Mouse (Mus musculus): ENCODE data around the gene Lrp2. TPM values are rescaled to one million over a fixed set of nuclear protein-coding genes. Genes with fewer than 3 reads are reported as not detected.

Lrp2 gene
- polyA plus RNA-seq, 1 experiment from 2014 or later, result 1.2 TPM

- no peak overlapping the region for H3K27ac ChIP-seq
- H3K4me2 ChIP-seq, result no peak overlapping the region
- no peak overlapping the region for H3K9ac ChIP-seq
- no peaks in the 10 kb centered on the region for H3K9me3 ChIP-seq
- H3K27me3 ChIP-seq (replicated peaks), result no peaks in the 10 kb centered on the region; the same call in 1 of the 2 replicates
- no peak overlapping the region for H3K4me3 ChIP-seq
- 73% methylated on average over 5 of the region's 5 CpGs for WGBS
- H3K4me1 ChIP-seq, result no peaks in the 10 kb centered on the region
- ATAC-seq (replicated peaks), result no peak
- no peaks in the 10 kb centered on the region for H3K36me3 ChIP-seq (replicated peaks)
These were observed 161.0 kb downstream of the Lrp2 start for GRCm38 (mm10) chr2:69424829-69425228.

GRCm38 (mm10) chr2:69418294-69418881 lies 167.5 kb downstream of the Lrp2 start:
- WGBS, result 2% methylated on average over 11 of the region's 11 CpGs
- H3K4me2 ChIP-seq, result peak overlapping the region; percentile 25
- peak overlapping the region; percentile 43; the same call in 1 of the 2 replicates for H3K27ac ChIP-seq
- H3K27me3 ChIP-seq (replicated peaks), result peaks cover 8% of the 10 kb centered on the region; the same call in 1 of the 2 replicates
- H3K4me1 ChIP-seq, result peaks cover 12% of the 10 kb centered on the region
- peak; percentile 91 for ATAC-seq (replicated peaks)
- no peak overlapping the region; the same call in 1 of the 2 replicates for H3K9ac ChIP-seq
- no peaks in the 10 kb centered on the region for H3K9me3 ChIP-seq
- H3K36me3 ChIP-seq (replicated peaks), result no peaks in the 10 kb centered on the region
- H3K4me3 ChIP-seq, result no peak overlapping the region

- Histone ChIP-seq H3K4me2 (no peak overlapping the region), H3K9ac (no peak overlapping the region), H3K36me3 (replicated peaks) (no peaks in the 10 kb centered on the region), H3K27ac (no peak overlapping the region), H3K9me3 (no peaks in the 10 kb centered on the region), H3K27me3 (replicated peaks) (0 out of 2 replicates have a peak, but pooled peaks cover 8% of the 10 kb centered on the region), H3K4me3 (no peak overlapping the region), H3K4me1 (peaks cover 12% of the 10 kb centered on the region)
- WGBS, result 92% methylated on average over 6 of the region's 6 CpGs
- ATAC-seq (replicated peaks), result no peak
These were observed 170.8 kb downstream of the Lrp2 start for GRCm38 (mm10) chr2:69415070-69415469.

GRCm38 (mm10) chr2:69414539-69414938 lies 171.3 kb downstream of the Lrp2 start:
- Histone ChIP-seq H3K27ac (no peak overlapping the region), H3K4me2 (no peak overlapping the region), H3K36me3 (replicated peaks) (no peaks in the 10 kb centered on the region), H3K9ac (no peak overlapping the region), H3K4me3 (no peak overlapping the region), H3K4me1 (peaks cover 12% of the 10 kb centered on the region), H3K27me3 (replicated peaks) (0 out of 2 replicates have a peak, but pooled peaks cover 8% of the 10 kb centered on the region), H3K9me3 (no peaks in the 10 kb centered on the region)
- 96% methylated on average over 10 of the region's 10 CpGs for WGBS
- ATAC-seq (replicated peaks), result no peak

- no peak for ATAC-seq (replicated peaks)
- H3K27ac ChIP-seq, result no peak overlapping the region
- H3K4me3 ChIP-seq, result no peak overlapping the region
- H3K9me3 ChIP-seq, result no peaks in the 10 kb centered on the region
- H3K4me1 ChIP-seq, result no peaks in the 10 kb centered on the region
- no peaks in the 10 kb centered on the region for H3K36me3 ChIP-seq (replicated peaks)
- no peaks in the 10 kb centered on the region for H3K27me3 ChIP-seq (replicated peaks)
- no peak overlapping the region for H3K9ac ChIP-seq
- H3K4me2 ChIP-seq, result no peak overlapping the region
- WGBS, result 96% methylated on average over 5 of the region's 5 CpGs
These were observed 180.2 kb downstream of the Lrp2 start for GRCm38 (mm10) chr2:69405692-69406091.

- ATAC-seq (replicated peaks), result no peak
- no peaks in the 10 kb centered on the region for H3K36me3 ChIP-seq (replicated peaks)
- WGBS, result 81% methylated on average over 7 of the region's 7 CpGs
- no peaks in the 10 kb centered on the region for H3K27me3 ChIP-seq (replicated peaks)
- H3K4me3 ChIP-seq, result no peak overlapping the region
- no peak overlapping the region for H3K9ac ChIP-seq
- no peaks in the 10 kb centered on the region for H3K9me3 ChIP-seq
- H3K4me2 ChIP-seq, result no peak overlapping the region
- H3K27ac ChIP-seq, result no peak overlapping the region
- no peaks in the 10 kb centered on the region for H3K4me1 ChIP-seq
These were observed 183.6 kb downstream of the Lrp2 start for GRCm38 (mm10) chr2:69402309-69402708.

GRCm38 (mm10) chr2:69401891-69402290 lies 184.0 kb downstream of the Lrp2 start:
- H3K4me2 ChIP-seq, result no peak overlapping the region
- WGBS, result 91% methylated on average over 6 of the region's 6 CpGs
- no peak overlapping the region for H3K9ac ChIP-seq
- H3K27me3 ChIP-seq (replicated peaks), result no peaks in the 10 kb centered on the region
- no peak overlapping the region for H3K4me3 ChIP-seq
- H3K27ac ChIP-seq, result no peak overlapping the region
- no peak for ATAC-seq (replicated peaks)
- no peaks in the 10 kb centered on the region for H3K4me1 ChIP-seq
- H3K36me3 ChIP-seq (replicated peaks), result no peaks in the 10 kb centered on the region
- H3K9me3 ChIP-seq, result no peaks in the 10 kb centered on the region

GRCm38 (mm10) chr2:69400866-69401604 lies 184.8 kb downstream of the Lrp2 start:
- Histone ChIP-seq H3K4me2 (no peak overlapping the region), H3K27ac (no peak overlapping the region), H3K4me3 (no peak overlapping the region), H3K36me3 (replicated peaks) (no peaks in the 10 kb centered on the region), H3K4me1 (no peaks in the 10 kb centered on the region), H3K9me3 (no peaks in the 10 kb centered on the region), H3K27me3 (replicated peaks) (no peaks in the 10 kb centered on the region), H3K9ac (no peak overlapping the region)
- 87% methylated on average over 7 of the region's 7 CpGs for WGBS
- no peak for ATAC-seq (replicated peaks)

- Histone ChIP-seq H3K9ac (no peak overlapping the region), H3K27me3 (replicated peaks) (no peaks in the 10 kb centered on the region), H3K4me2 (no peak overlapping the region), H3K36me3 (replicated peaks) (no peaks in the 10 kb centered on the region), H3K4me3 (no peak overlapping the region), H3K27ac (no peak overlapping the region), H3K9me3 (no peaks in the 10 kb centered on the region), H3K4me1 (no peaks in the 10 kb centered on the region)
- WGBS, result 93% methylated on average over 12 of the region's 12 CpGs
- ATAC-seq (replicated peaks), result no peak
These were observed 189.0 kb downstream of the Lrp2 start for GRCm38 (mm10) chr2:69396760-69397435.

GRCm38 (mm10) chr2:69395597-69396248 lies 190.1 kb downstream of the Lrp2 start:
- no peak overlapping the region for H3K9ac ChIP-seq
- no peaks in the 10 kb centered on the region for H3K4me1 ChIP-seq
- H3K4me3 ChIP-seq, result no peak overlapping the region
- H3K36me3 ChIP-seq (replicated peaks), result no peaks in the 10 kb centered on the region
- no peak overlapping the region for H3K4me2 ChIP-seq
- ATAC-seq (replicated peaks), result no peak
- WGBS, result 83% methylated on average over 9 of the region's 9 CpGs
- H3K27ac ChIP-seq, result no peak overlapping the region
- no peaks in the 10 kb centered on the region for H3K9me3 ChIP-seq
- no peaks in the 10 kb centered on the region for H3K27me3 ChIP-seq (replicated peaks)

- no peak for ATAC-seq (replicated peaks)
- H3K4me2 ChIP-seq, result no peak overlapping the region
- no peak overlapping the region for H3K9ac ChIP-seq
- H3K4me3 ChIP-seq, result no peak overlapping the region
- H3K36me3 ChIP-seq (replicated peaks), result no peaks in the 10 kb centered on the region
- no peaks in the 10 kb centered on the region for H3K4me1 ChIP-seq
- WGBS, result 94% methylated on average over 2 of the region's 2 CpGs
- H3K27me3 ChIP-seq (replicated peaks), result no peaks in the 10 kb centered on the region
- no peaks in the 10 kb centered on the region for H3K9me3 ChIP-seq
- no peak overlapping the region for H3K27ac ChIP-seq
These were observed 191.9 kb downstream of the Lrp2 start for GRCm38 (mm10) chr2:69393947-69394346.
